Mouse (Mus musculus): ENCODE results near the gene Fbxl13. TPM values are rescaled to one million over a fixed set of nuclear protein-coding genes. Genes with fewer than 3 reads are reported as not detected.

Fbxl13 gene
- polyA plus RNA-seq, 1 experiment = 1.8 TPM

GRCm38 (mm10) chr5:21440833-21441530 is 204.5 kb downstream of the Fbxl13 start:
- H3K4me3 ChIP-seq (replicated peaks; ENCODE audit: extremely low read depth, low read depth, low read length) = no peak overlapping the region
- 25% methylated on average over 8 of the region's 8 CpGs for WGBS
- no peak for TF ChIP-seq CTCF (IDR thresholded peaks at IDR 0.05; ENCODE audit: insufficient read depth, low read length)
- no peak for TF ChIP-seq POLR2A (IDR thresholded peaks at IDR 0.05; ENCODE audit: borderline replicate concordance, extremely low read depth, low read depth, low read length)
- peak; percentile 11 for DNase-seq
- H3K4me1 ChIP-seq (ENCODE audit: control insufficient read depth, insufficient read depth, low read length) = peaks cover 11% of the 10 kb centered on the region

GRCm38 (mm10) chr5:21439446-21440110 is 205.9 kb downstream of the Fbxl13 start:
- peaks cover 11% of the 10 kb centered on the region for H3K4me1 ChIP-seq (ENCODE audit: control insufficient read depth, insufficient read depth, low read length)
- WGBS = 81% methylated on average over 7 of the region's 7 CpGs
- no peak for DNase-seq
- H3K4me3 ChIP-seq (replicated peaks; ENCODE audit: extremely low read depth, low read depth, low read length) = no peak overlapping the region
- TF ChIP-seq CTCF (IDR thresholded peaks at IDR 0.05; ENCODE audit: insufficient read depth, low read length) (no peak), POLR2A (IDR thresholded peaks at IDR 0.05; ENCODE audit: borderline replicate concordance, extremely low read depth, low read depth, low read length) (no peak)

DNA sequence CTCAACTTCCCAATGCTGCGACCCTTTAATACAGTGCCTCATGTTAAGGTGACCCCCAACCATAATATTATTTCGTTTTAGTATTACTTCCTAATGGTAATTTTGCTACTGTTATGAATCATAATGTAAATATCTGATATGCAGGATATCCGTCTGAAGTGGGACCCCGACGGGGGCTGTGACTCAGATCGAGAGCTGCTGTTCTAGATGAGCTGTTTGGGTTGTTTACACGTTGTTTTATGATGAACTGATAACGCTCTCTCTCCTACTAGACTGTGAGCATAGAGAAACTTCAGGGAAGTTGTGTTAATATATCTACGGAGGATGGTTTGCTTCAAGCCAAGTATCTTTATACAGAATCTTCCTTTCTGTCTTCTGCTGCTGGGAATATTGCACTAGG is 207.0 kb downstream of the Fbxl13 start:
- no peak for DNase-seq
- no peak overlapping the region for H3K4me3 ChIP-seq (replicated peaks; ENCODE audit: extremely low read depth, low read depth, low read length)
- WGBS = 53% methylated on average over 9 of the region's 9 CpGs
- TF ChIP-seq CTCF (IDR thresholded peaks at IDR 0.05; ENCODE audit: insufficient read depth, low read length) = no peak
- no peak for TF ChIP-seq POLR2A (IDR thresholded peaks at IDR 0.05; ENCODE audit: borderline replicate concordance, extremely low read depth, low read depth, low read length)
- H3K4me1 ChIP-seq (ENCODE audit: control insufficient read depth, insufficient read depth, low read length) = peaks cover 11% of the 10 kb centered on the region

GRCm38 (mm10) chr5:21436471-21436975 is 208.9 kb downstream of the Fbxl13 start:
- Histone ChIP-seq H3K4me1 (ENCODE audit: control insufficient read depth, insufficient read depth, low read length) (peaks cover 10% of the 10 kb centered on the region), H3K4me3 (replicated peaks; ENCODE audit: extremely low read depth, low read depth, low read length) (no peak overlapping the region)
- no peak for DNase-seq
- no peak for TF ChIP-seq POLR2A (IDR thresholded peaks at IDR 0.05; ENCODE audit: borderline replicate concordance, extremely low read depth, low read depth, low read length)
- no peak for TF ChIP-seq CTCF (IDR thresholded peaks at IDR 0.05; ENCODE audit: insufficient read depth, low read length)
- WGBS = 60% methylated on average over 8 of the region's 8 CpGs

- peaks cover 2% of the 10 kb centered on the region; the same call in 1 of the 2 replicates for H3K4me1 ChIP-seq (ENCODE audit: control insufficient read depth, insufficient read depth, low read length)
- TF ChIP-seq POLR2A (IDR thresholded peaks at IDR 0.05; ENCODE audit: borderline replicate concordance, extremely low read depth, low read depth, low read length) (no peak), CTCF (IDR thresholded peaks at IDR 0.05; ENCODE audit: insufficient read depth, low read length) (0 out of 2 replicates have a peak, but pooled peaks have one; percentile 4)
- H3K4me3 ChIP-seq (replicated peaks; ENCODE audit: extremely low read depth, low read depth, low read length) = no peak overlapping the region
- WGBS = 65% methylated on average over 11 of the region's 11 CpGs
- DNase-seq = no peak
Measured at GRCm38 (mm10) chr5:21434148-21434929, 211.1 kb downstream of the Fbxl13 start.

Other genes with a start within 250 kb of the Fbxl13 start
- 0.97 and 1.3 TPM in 2 replicates for gene Ccdc146, start 221.0 kb downstream of the Fbxl13 start, polyA plus RNA-seq (2012; rRNA removed)
- 1.2 TPM in 2 replicates for gene Fam185a, start 220.7 kb downstream of the Fbxl13 start, polyA plus RNA-seq (2012; rRNA removed)
- 3.7 and 4.6 TPM in 2 replicates for gene Lrrc17, start 102.1 kb downstream of the Fbxl13 start, polyA plus RNA-seq (2012; rRNA removed)
- gene Armc10, start 179 bp upstream of the Fbxl13 start, polyA plus RNA-seq (2012; rRNA removed) = 34.3 and 59.7 TPM in 2 replicates
- 3.2 and 3.6 TPM in 2 replicates for gene Napepld, start 55.8 kb upstream of the Fbxl13 start, polyA plus RNA-seq (2012; rRNA removed)
- gene Pmpcb, start 91.5 kb upstream of the Fbxl13 start, polyA plus RNA-seq (2012; rRNA removed) = 16.7 and 25.4 TPM in 2 replicates
- 5.9 and 8.5 TPM in 2 replicates for gene Dnajc2, start 139.6 kb upstream of the Fbxl13 start, polyA plus RNA-seq (2012; rRNA removed)
- gene Psmc2, start 139.6 kb upstream of the Fbxl13 start, polyA plus RNA-seq (2012; rRNA removed) = 15.5 and 28.4 TPM in 2 replicates
- not detected in 2 replicates for gene Slc26a5, start 220.0 kb upstream of the Fbxl13 start, polyA plus RNA-seq (2012; rRNA removed)